Mouse (Mus musculus) liver, adult 2 months (tissue): Measurements from ENCODE around the gene Slc12a5.
A peak's percentile ranks its signal among the peaks of the same experiment; 100 is the strongest.

Source experiments
- CTCF ChIP-seq: fragments of 200-500 bp; IDR thresholded peaks from 2 replicates; pipeline ENCODE4 v1.5.1; 2011; ENCODE audit warnings: low read depth, low read length, control low read depth
- POLR2A ChIP-seq: fragments of 200-500 bp; IDR thresholded peaks from 2 replicates; pipeline ENCODE4 v1.6.1; 2011; ENCODE audit warnings: low read length, control low read depth; ENCODE audit not compliant: insufficient read depth; ENCODE audit errors: extremely low read depth

- TF ChIP-seq POLR2A = no peak
- 0 out of 2 replicates have a peak, but pooled peaks have one; percentile 4 for TF ChIP-seq CTCF
These were observed 7.8 kb downstream of the Slc12a5 start for GRCm38 (mm10) chr2:164968451-164968851.
